Mouse (Mus musculus) forebrain, postnatal 0 days (tissue): Measurements from ENCODE around the gene Slc25a31. TPM values are rescaled to one million over a fixed set of nuclear protein-coding genes. Genes with fewer than 3 reads are reported as not detected.

ENCODE experiments used
- ATAC-seq: fragments of 200-750 bp; cut with Nextera tagmentation; 2 replicates; pipeline ENCODE4 v1.8.0; 2017; ENCODE audit warnings: mild to moderate bottlenecking, moderate library complexity
- DNase-seq: peaks from one replicate; pipeline ENCODE4 v3.0.0-alpha.2; 2015
- H3K27ac ChIP-seq: fragments of 300-500 bp; sonication (generic); 2 replicates; pipeline ENCODE4 v1.5.1; 2014; ENCODE audit warnings: low read depth, mild to moderate bottlenecking, antibody characterized with exemption, low read length, moderate library complexity, mixed read lengths
- H3K27me3 ChIP-seq: fragments of 300-500 bp; sonication (generic); 2 replicates; pipeline ENCODE4 v1.6.1; 2014; ENCODE audit warnings: mild to moderate bottlenecking, low read length, mixed read lengths; ENCODE audit not compliant: insufficient read depth
- H3K36me3 ChIP-seq: fragments of 300-500 bp; sonication (generic); 2 replicates; pipeline ENCODE4 v1.6.1; 2014; ENCODE audit warnings: mild to moderate bottlenecking, moderate library complexity; ENCODE audit not compliant: insufficient read depth
- H3K4me1 ChIP-seq: fragments of 300-500 bp; sonication (generic); 2 replicates; pipeline ENCODE4 v1.6.1; 2014; ENCODE audit warnings: antibody characterized with exemption; ENCODE audit not compliant: insufficient read depth
- H3K4me2 ChIP-seq: fragments of 300-500 bp; sonication (generic); 2 replicates; pipeline ENCODE4 v1.6.1; 2014; ENCODE audit warnings: low read depth, mild to moderate bottlenecking, moderate library complexity
- H3K4me3 ChIP-seq: fragments of 300-500 bp; sonication (generic); 2 replicates; pipeline ENCODE4 v1.5.1; 2014; ENCODE audit warnings: low read depth, low read length, mixed read lengths
- H3K9ac ChIP-seq: fragments of 300-500 bp; sonication (generic); 2 replicates; pipeline ENCODE4 v1.6.1; 2014; ENCODE audit warnings: mild to moderate bottlenecking
- H3K9me3 ChIP-seq: fragments of 300-500 bp; sonication (generic); 2 replicates; pipeline ENCODE4 v1.6.1; 2016; ENCODE audit warnings: low read length
- CTCF ChIP-seq: sonication (generic); IDR thresholded peaks from 2 replicates; pipeline ENCODE4 v1.5.1; 2016; ENCODE audit warnings: antibody characterized with exemption, control low read depth, low read depth
- WGBS: fragments of 180-500 bp; shearing (Covaris S2); extraction: QIAGEN DNeasy Blood & Tissue Kit; methylation state at CpG from one replicate; pipeline ENCODE4 v1.1.7; 2014; 5-methylcytosine and 5-hydroxymethylcytosine counted together
- polyA plus RNA-seq: library from polyadenylated mRNA; unstranded; fragments of >200 nt; fragmentation: Nextera tagmentation; extraction: Ambion mirVana; gene quantifications from 2 replicates; pipeline ENCODE4 v1.2.1, GENCODE M21; 2015
- total RNA-seq: library from RNA; depleted of rRNA; stranded (reverse); fragments of >200 nt; gene quantifications from 2 replicates; pipeline ENCODE4 v1.2.3, GENCODE M21; 2014; rRNA removed

The Slc25a31 gene
- total and polyA plus RNA-seq, 2 experiments from 2014 or later, result 0.05 to 0.16 TPM

DNA sequence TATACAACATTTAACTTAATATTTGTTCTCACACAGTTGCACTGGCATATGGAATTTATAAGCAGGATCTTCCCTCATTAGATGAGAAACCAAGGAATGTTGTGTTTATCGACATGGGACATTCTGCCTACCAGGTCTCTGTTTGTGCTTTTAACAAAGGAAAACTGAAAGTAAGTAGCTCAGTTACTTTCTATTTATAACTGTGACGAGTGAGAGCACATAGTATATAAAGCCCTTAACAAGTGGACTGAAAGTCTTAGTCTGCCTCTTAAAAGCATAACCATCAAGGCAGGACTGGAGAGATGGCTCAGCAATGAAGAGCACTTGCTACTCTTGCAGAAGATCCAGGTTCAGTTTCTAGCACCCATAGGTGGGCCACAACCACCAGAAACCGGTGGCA lies 52.1 kb downstream of the Slc25a31 start:
- no peak overlapping the region for H3K9ac ChIP-seq
- H3K4me1 ChIP-seq, result no peaks in the 10 kb centered on the region
- peaks cover 20% of the 10 kb centered on the region for H3K36me3 ChIP-seq
- 87% methylated on average over 3 of the region's 3 CpGs for WGBS
- no peak overlapping the region for H3K4me3 ChIP-seq
- no peaks in the 10 kb centered on the region for H3K27me3 ChIP-seq
- no peak overlapping the region for H3K4me2 ChIP-seq
- H3K9me3 ChIP-seq, result no peaks in the 10 kb centered on the region
- DNase-seq (no peak), ATAC-seq (no peak)
- H3K27ac ChIP-seq, result no peak overlapping the region
- TF ChIP-seq CTCF, result no peak

DNA sequence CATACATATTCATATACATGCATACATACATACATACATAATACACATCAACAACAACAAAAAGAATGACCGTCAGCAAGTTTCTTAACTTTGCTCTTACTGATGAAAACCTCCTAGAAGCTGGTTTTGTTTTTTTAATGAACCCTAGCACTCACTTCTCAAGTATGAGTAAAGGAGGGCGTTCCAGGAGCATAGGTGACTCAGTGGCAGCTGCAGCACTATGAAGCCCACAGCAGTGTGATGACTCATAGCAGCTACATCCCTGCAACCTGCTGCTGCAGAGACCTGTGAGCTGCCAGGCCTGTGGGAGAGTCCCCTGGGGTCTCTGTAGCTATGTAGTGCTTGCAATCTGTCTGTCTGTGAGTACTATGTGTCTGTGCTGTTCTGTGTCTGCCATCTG lies 52.7 kb downstream of the Slc25a31 start:
- Histone ChIP-seq H3K36me3 (peaks cover 21% of the 10 kb centered on the region), H3K4me1 (no peaks in the 10 kb centered on the region), H3K4me3 (no peak overlapping the region), H3K4me2 (no peak overlapping the region), H3K9ac (no peak overlapping the region), H3K27ac (no peak overlapping the region), H3K27me3 (no peaks in the 10 kb centered on the region), H3K9me3 (no peaks in the 10 kb centered on the region)
- WGBS, result 88% methylated on average over 2 of the region's 2 CpGs
- TF ChIP-seq CTCF, result no peak
- ATAC-seq (no peak), DNase-seq (no peak)

Other genes starting within 250 kb of the Slc25a31 start
- gene Intu, start 177.6 kb upstream of the Slc25a31 start, total RNA-seq, result 5.8 and 10.5 TPM in 2 replicates
- 3.2 and 3.3 TPM in 2 replicates for gene Intu, start 177.6 kb upstream of the Slc25a31 start, polyA plus RNA-seq
- 24.9 and 31.0 TPM in 2 replicates for gene Hspa4l, start 35.6 kb downstream of the Slc25a31 start, total RNA-seq
- 23.5 and 28.5 TPM in 2 replicates for gene Hspa4l, start 35.6 kb downstream of the Slc25a31 start, polyA plus RNA-seq
- 11.9 and 12.9 TPM in 2 replicates for gene Plk4, start 91.2 kb downstream of the Slc25a31 start, total RNA-seq
- 7.0 and 8.9 TPM in 2 replicates for gene Plk4, start 91.2 kb downstream of the Slc25a31 start, polyA plus RNA-seq
- gene Mfsd8, start 138.0 kb downstream of the Slc25a31 start, total RNA-seq, result 19.6 and 21.6 TPM in 2 replicates
- gene Mfsd8, start 138.0 kb downstream of the Slc25a31 start, polyA plus RNA-seq, result 14.0 TPM in 2 replicates
- gene Abhd18, start 138.1 kb downstream of the Slc25a31 start, total RNA-seq, result 11.0 and 11.5 TPM in 2 replicates
- 2.2 and 4.4 TPM in 2 replicates for gene Abhd18, start 138.1 kb downstream of the Slc25a31 start, polyA plus RNA-seq
- gene 1700034I23Rik, start 193.7 kb downstream of the Slc25a31 start, total RNA-seq, result 0.52 TPM in 1 of 2 replicates, not detected in the other
- 0.10 and 0.17 TPM in 2 replicates for gene 1700034I23Rik, start 193.7 kb downstream of the Slc25a31 start, polyA plus RNA-seq
- gene Larp1b, start 241.0 kb downstream of the Slc25a31 start, total RNA-seq, result 11.0 and 11.5 TPM in 2 replicates
- gene Larp1b, start 241.0 kb downstream of the Slc25a31 start, polyA plus RNA-seq, result 2.0 and 2.9 TPM in 2 replicates